Mouse (Mus musculus) urinary bladder, postnatal 10 days (tissue): ENCODE results near the gene Tmem132b.

Source experiments
- DNase-seq: peaks from one replicate; pipeline ENCODE4 v3.0.0; 2022; ENCODE audit warnings: low spot score

Tmem132b gene

GRCm38 (mm10) chr5:125772756-125773155 lies 241.2 kb downstream of the Tmem132b start:
- no peak for DNase-seq

- DNase-seq = no peak
These were observed 248.8 kb downstream of the Tmem132b start for GRCm38 (mm10) chr5:125780332-125780731.

GRCm38 (mm10) chr5:125792643-125793042 lies 261.1 kb downstream of the Tmem132b start:
- no peak for DNase-seq

GRCm38 (mm10) chr5:125794318-125794717 lies 262.7 kb downstream of the Tmem132b start:
- no peak for DNase-seq

- DNase-seq = no peak
These were observed 268.0 kb downstream of the Tmem132b start for GRCm38 (mm10) chr5:125799622-125800021.

GRCm38 (mm10) chr5:125800025-125800424 lies 268.5 kb downstream of the Tmem132b start:
- no peak for DNase-seq

- no peak for DNase-seq
These were observed 271.2 kb downstream of the Tmem132b start for GRCm38 (mm10) chr5:125802801-125803200.

- DNase-seq = no peak
These were observed 273.8 kb downstream of the Tmem132b start for GRCm38 (mm10) chr5:125805327-125805726.

GRCm38 (mm10) chr5:125807861-125808260 lies 276.3 kb downstream of the Tmem132b start:
- DNase-seq = no peak

- no peak for DNase-seq
These were observed 297.8 kb downstream of the Tmem132b start for GRCm38 (mm10) chr5:125829342-125829741.

GRCm38 (mm10) chr5:125835890-125836289 lies 304.3 kb downstream of the Tmem132b start:
- DNase-seq = no peak

GRCm38 (mm10) chr5:125836761-125837160 lies 305.2 kb downstream of the Tmem132b start:
- DNase-seq = no peak
